Mouse (Mus musculus) heart, postnatal 10 days (tissue): ENCODE data around the gene Gldn. TPM values are rescaled to one million over a fixed set of nuclear protein-coding genes. Genes with fewer than 3 reads are reported as not detected.

ENCODE experiments used
- DNase-seq, 2 experiments: peaks; one replicate each; pipeline ENCODE4 v3.0.0; 2021
- intact Hi-C: fragments of 180-260 bp; cut with DNase I; formaldehyde crosslinking; loops from one replicate; pipeline ENCODE4 v1.15.1; 2025
- total RNA-seq, 2 experiments: library from RNA; stranded (reverse); gene quantifications; 2 replicates each; pipeline ENCODE4 v1.2.3; 2021

Gldn gene
- under 1 TPM; 0.10 to 0.24 TPM for total RNA-seq

DNA sequence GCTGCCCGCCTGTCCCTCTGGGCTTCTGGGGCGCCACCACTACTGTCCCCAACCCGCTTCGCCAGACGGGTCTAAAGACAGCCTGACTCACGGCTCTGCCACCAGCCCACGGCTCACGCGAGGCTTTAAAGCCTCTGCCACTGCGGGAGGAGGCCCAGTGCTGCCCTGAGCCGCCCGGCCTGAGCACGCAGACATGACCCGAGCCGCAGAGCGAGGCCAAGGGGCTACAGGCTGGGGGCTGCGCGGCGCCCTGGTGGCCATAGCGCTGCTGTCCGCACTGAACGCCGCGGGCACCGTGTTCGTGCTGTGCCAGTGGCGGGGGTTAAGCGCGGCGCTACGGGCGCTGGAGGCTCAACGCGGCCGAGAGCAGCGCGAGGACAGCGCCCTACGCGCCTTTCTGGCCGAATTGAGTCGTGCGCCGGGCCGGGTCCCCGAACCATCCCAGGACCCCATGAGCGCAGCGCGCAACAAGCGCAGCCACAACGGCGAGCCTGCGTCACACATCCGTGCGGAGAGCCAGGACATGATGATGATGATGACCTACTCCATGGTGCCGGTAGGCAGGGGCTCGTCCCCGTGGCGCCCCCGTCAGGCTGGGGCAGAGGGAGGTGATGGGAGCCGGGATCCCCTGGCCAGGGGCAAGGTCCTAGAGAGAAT lies at the start of gene Gldn:
TSS of gene Gldn (plus strand) at position 156 of the 657 bp plus-strand sequence.
- peak in 1 of 2 experiments; percentile 2 for DNase-seq
- intact Hi-C loops: no loop called here

DNA sequence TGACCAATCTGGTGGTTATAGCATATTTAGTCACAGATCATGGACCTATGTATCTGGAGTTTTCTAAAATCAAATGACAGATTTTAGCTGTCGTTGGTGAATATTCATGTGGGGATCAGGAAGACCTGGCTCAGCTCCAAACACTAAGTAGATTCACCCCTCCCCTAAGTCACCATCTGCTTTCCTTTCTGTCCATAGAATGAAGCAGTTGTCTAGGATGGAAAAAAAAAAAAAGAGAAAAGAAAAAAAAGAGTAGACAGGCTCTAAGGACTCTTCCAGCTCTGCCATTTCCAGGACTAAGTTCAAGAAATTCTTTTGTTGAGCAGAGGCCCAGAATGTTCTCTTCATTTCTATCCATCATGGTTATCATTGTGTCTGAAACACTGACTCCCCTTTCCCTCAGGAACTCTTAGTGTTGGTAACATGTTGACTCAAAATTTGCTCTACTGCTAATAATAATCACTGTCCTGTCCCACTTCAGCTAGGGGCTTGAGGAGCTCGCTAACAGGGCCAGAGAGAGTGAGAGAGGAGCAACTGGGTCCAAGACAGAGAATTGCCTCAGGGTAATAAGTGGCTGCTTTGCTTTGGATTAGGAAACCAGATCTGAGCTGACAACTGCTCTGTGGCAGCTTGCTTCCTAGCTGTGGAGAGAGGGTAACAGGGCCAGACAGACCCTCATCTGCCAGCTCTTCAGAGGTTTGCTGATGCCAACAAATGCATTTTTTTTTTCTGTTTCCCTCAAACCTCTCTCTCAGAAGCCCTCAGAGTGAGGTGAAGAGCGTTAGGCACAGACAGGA lies 41.2 kb upstream of the Gldn start:
- no peak for DNase-seq

GRCm38 (mm10) chr9:54264754-54265153 lies 21.5 kb upstream of the Gldn start:
- intact Hi-C loops: no loop called here
- DNase-seq: no peak

More for the DNA sequence above, 41.2 kb upstream of the Gldn start:
- intact Hi-C loops: no loop called here

DNA sequence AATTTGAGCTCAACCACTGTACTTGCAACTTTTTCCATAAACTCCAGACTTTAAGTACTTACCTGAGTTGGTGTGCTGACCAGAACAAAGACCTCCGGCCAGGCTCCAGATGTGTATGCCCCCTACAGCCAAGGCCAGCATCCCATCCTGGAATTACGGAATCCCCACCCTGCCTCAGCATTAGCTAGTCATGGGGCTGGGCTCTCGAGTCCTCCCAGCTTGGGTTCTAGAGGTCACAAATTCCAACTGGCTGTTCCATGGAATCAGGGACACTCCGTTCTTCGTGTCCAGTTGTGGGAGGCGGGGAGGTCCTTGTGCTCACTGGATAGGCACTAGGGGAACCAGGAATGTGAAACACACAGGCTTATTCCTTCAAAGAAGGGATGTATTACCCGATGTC lies 18.3 kb upstream of the Gldn start, which contains the start of gene Cyp19a1:
TSS of gene Cyp19a1 (minus strand) at position 101 of the 400 bp plus-strand sequence.
- DNase-seq: no peak
- intact Hi-C loops: no loop called here

GRCm38 (mm10) chr9:54269987-54270386 lies 16.3 kb upstream of the Gldn start:
- no peak for DNase-seq
- intact Hi-C loops: no loop called here

DNA sequence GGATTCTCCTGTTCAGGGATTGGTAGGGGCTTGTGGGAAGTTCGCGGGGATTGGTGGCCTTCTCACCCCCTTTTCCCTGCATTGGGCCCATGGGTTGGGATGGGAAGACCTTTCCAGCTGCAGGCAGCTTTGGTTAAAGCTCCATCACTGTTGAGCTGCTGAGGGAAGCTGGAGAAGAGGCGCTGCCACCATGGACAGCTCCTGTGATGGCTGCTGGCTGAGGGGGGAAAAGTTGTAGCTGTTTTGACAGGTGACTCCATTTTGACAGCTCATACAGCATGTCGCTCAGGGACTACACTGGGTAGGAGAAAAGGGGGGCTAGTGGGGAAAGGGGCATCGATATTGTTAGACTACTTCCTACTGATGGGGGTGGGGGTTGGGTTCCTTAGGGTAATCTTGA lies 15.4 kb upstream of the Gldn start:
- intact Hi-C loops: no loop called here
- peak in 1 of 2 experiments; percentile 18 for DNase-seq

GRCm38 (mm10) chr9:54275283-54275682 lies 11.0 kb upstream of the Gldn start:
- intact Hi-C loops: no loop called here

GRCm38 (mm10) chr9:54279046-54279589 lies 7.2 kb upstream of the Gldn start:
- intact Hi-C loops: no loop called here
- DNase-seq: no peak

More at GRCm38 (mm10) chr9:54275283-54275682, 11.0 kb upstream of the Gldn start:
- DNase-seq: no peak

DNA sequence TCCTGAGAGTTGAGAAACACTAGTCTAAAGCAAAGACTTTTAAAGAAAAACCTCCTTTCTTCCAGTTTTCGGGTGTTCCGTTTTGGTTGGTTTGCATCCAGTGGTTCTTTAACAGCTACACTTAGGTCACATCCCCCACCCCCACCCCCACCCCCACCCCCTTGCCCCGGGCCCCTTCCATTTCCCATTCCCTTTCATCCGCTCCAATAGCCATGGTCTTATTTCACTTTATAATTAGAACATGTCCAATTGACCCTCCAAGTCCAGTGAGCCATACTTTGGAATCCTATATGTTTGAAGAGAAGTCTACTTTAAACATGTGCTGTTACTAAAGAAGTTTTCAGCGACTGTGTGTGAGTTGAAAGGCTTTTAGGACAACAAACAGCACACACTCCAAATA lies 1.5 kb downstream of the Gldn start:
- DNase-seq: no peak
- intact Hi-C loops: no loop called here

- no peak for DNase-seq
- intact Hi-C loops: no loop called here
Observed at GRCm38 (mm10) chr9:54299389-54299788, 13.1 kb downstream of the Gldn start.

GRCm38 (mm10) chr9:54299792-54300191 lies 13.5 kb downstream of the Gldn start:
- no peak for DNase-seq
- intact Hi-C loops: no loop called here

DNA sequence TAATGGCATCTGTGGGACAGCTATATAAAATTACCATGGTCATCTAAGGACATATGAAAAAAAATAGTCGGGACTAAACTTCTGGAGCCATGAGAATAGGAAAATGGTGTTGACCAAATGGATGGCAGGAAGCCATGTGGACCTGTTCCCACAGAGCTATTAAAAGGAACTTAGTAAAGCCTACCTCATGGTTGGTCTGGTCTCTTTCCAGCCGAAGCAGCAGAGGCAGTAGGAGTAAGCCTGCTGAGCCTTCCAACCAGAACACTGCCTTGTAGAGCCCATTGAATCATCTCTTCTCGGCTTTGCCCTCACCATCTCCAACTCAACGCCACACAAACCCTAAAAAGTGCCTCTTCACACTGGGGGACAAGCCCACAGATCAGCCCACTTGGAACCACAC lies 15.0 kb downstream of the Gldn start:
- intact Hi-C loops: no loop called here
- peak; percentile 69 to 77 for DNase-seq

- DNase-seq: no peak
- intact Hi-C loops: no loop called here
Observed at GRCm38 (mm10) chr9:54308209-54308608, 21.9 kb downstream of the Gldn start.

GRCm38 (mm10) chr9:54308751-54309358 lies 22.6 kb downstream of the Gldn start:
- DNase-seq: no peak
- intact Hi-C loops: no loop called here

- intact Hi-C loops: no loop called here
- DNase-seq: no peak
Observed at GRCm38 (mm10) chr9:54316363-54316762, 30.1 kb downstream of the Gldn start.

- peak; percentile 6 to 25 for DNase-seq
- intact Hi-C loops: loop anchor here (2.0 to 5.0 kb wide), 3 partner anchors 143 to 331 kb away; no protein-coding TSS in a partner anchor
Observed at GRCm38 (mm10) chr9:54323456-54323855, 37.2 kb downstream of the Gldn start.

DNA sequence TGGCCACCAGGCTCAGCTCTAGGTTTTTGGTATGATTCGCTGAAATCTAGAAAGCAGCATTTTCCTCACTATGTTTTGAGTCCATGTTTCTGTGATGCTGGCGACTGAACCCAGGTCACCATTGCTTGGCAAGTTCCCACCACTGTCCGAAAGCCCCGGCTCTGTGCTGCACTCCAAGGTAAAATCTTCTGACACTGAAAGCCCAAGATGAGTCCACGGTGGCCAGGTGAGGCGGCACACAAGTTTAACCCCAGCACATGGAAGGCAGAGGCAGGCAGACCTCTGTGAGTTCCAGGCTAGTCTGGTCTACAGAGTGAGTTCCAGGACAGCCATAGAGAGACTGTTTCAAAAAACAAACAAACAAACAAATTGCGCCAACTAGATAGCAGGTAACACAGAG lies 42.9 kb downstream of the Gldn start:
- DNase-seq: no peak
- intact Hi-C loops: no loop called here

GRCm38 (mm10) chr9:54335582-54335981 lies 49.3 kb downstream of the Gldn start:
- DNase-seq: no peak
- intact Hi-C loops: loop anchor here (5.0 kb wide), 1 partner anchor 153 kb away; no protein-coding TSS in a partner anchor

DNA sequence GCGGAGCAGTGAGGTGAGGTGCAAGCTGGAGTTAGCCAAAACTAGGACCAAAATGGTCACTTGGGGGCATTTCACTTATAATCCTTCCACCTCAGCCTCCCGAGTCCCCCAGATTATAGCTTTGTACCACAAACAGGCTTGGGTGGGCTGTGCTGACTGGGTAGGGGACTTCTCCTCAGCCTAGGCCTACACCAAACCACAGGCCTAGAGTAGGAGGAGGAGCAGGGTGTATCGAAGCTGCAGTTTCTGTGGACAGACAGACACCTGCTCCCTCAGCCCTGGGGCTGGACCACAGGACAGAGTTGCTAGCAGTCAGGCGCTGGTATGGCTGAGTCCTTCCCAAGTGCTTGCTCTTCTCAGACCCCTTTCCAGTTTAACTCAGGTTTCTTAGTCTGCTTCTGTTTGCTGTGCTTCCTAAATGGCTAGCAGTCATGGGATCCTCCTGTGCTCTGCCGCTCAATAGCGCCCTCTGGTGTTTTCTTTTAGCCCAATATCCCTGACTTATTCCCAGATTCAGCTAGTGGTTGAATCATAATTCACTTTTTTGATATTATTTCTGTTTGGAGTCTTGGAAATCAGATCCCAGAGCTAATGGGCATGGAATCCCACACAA lies 50.4 kb downstream of the Gldn start:
- intact Hi-C loops: loop anchor here (2.0 to 5.0 kb wide), 2 partner anchors 154 to 346 kb away; no protein-coding TSS in a partner anchor
- peak; percentile 44 to 63 for DNase-seq

DNA sequence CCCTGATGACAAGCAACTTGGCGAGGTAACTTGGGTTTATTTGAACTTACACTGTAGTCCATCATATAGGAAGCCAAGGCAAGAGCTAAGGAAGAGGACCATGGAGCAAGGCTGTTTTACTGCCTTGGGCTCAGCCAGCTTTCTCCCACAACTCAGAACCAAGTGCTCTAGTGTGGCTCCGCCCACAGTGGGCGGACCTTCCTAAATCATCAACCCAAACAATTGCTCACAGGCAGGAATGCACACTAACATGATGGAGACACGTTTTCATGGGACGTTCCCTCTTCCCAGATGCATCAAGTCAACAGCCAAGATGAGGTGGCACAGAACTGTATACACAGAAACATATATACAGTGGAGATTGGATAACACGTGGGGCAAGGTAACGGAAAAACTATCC lies 55.7 kb downstream of the Gldn start:
- intact Hi-C loops: no loop called here
- no peak for DNase-seq

- no peak for DNase-seq
- intact Hi-C loops: no loop called here
Observed at GRCm38 (mm10) chr9:54356756-54357155, 70.5 kb downstream of the Gldn start.
